Mouse (Mus musculus): ENCODE measurements at regions not wholly inside any gene's neighbourhood (a gene's known extent, or its start where the extent isn't known, plus 50 kb on each side); places are given as distances from the start of the nearest gene placed in this dataset.

DNA sequence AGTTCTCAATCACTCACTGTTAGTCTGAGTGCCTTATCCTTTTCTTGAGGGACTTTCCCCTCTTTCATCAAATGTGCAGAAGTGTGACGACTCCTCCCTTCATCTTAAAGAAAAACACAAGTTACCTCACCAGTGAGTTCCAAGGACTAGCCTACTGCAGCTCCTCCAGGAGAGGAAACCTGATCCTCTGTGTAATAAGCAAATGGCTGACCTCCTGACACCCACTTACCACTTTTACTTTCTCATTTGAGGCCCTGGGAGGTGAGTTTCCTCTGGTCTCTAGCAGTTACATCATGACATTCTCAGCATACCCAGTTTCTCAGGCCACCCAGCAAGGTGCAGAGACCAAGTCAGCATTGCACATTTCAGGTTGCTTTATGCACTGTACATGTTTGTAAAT, 83.5 kb downstream of the Bmp2 start:
- H3K27ac ChIP-seq (ENCODE audit: insufficient read depth, low read length): no peak overlapping the region
- TF ChIP-seq EP300 (IDR thresholded peaks at IDR 0.05; ENCODE audit: insufficient read depth, low read depth, low read length): no peak
- TF ChIP-seq POLR2A (IDR thresholded peaks at IDR 0.05; ENCODE audit: insufficient read depth, low read length): no peak
- TF ChIP-seq CTCF (IDR thresholded peaks at IDR 0.05; ENCODE audit: low read depth, low read length): no peak
- H3K36me3 ChIP-seq (ENCODE audit: control insufficient read depth, insufficient read depth, low read length, poor library complexity, severe bottlenecking): no peaks in the 10 kb centered on the region
- H3K9me3 ChIP-seq (replicated peaks; ENCODE audit: control insufficient read depth, insufficient read depth, low read length, poor library complexity, severe bottlenecking): no peaks in the 10 kb centered on the region
- H3K9ac ChIP-seq (ENCODE audit: low read depth, poor library complexity, severe bottlenecking): no peak overlapping the region
- H3K4me3 ChIP-seq (ENCODE audit: low read depth, low read length): no peak overlapping the region
- no peaks in the 10 kb centered on the region for H3K27me3 ChIP-seq (ENCODE audit: control insufficient read depth, insufficient read depth, low read length, poor library complexity, severe bottlenecking)
- H3K4me1 ChIP-seq (ENCODE audit: control insufficient read depth, insufficient read depth, low read length): no peaks in the 10 kb centered on the region

DNA sequence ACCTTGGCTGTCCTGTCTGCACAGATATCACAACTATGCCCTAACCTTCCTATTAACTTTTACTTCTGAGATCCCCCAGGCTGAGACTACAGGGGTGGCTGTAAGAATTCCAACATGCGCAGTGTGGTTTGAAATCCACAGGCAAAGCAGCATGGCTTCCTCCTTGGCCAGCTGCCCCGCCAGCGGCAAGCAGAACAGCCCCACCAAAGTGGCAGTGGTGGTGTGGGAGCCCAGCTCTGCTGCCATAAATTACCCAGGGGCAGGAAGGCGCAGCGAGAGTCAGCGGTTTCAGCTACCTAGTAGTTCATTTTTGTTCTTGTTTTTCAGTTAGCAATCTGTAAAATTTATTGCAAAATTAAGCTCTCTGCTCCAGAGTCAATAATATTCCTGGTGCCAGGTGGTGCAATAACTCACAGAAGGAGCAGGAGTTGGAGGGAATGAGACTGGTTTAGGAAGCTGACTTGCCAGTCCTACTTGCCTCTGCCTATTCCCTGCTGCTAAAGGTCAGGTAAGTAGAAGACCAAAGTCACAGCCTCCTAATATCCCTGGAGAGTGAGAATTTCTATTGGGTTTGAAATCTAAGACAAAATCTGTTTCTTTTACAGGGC, 98.0 kb downstream of the Bmp2 start:
- Histone ChIP-seq H3K27me3 (ENCODE audit: control insufficient read depth, insufficient read depth, low read length, poor library complexity, severe bottlenecking) (no peaks in the 10 kb centered on the region), H3K36me3 (ENCODE audit: control insufficient read depth, insufficient read depth, low read length, poor library complexity, severe bottlenecking) (no peaks in the 10 kb centered on the region), H3K9ac (ENCODE audit: low read depth, poor library complexity, severe bottlenecking) (no peak overlapping the region), H3K4me1 (ENCODE audit: control insufficient read depth, insufficient read depth, low read length) (no peaks in the 10 kb centered on the region), H3K27ac (ENCODE audit: insufficient read depth, low read length) (no peak overlapping the region), H3K4me3 (ENCODE audit: low read depth, low read length) (no peak overlapping the region), H3K9me3 (replicated peaks; ENCODE audit: control insufficient read depth, insufficient read depth, low read length, poor library complexity, severe bottlenecking) (no peaks in the 10 kb centered on the region)
- TF ChIP-seq CTCF (IDR thresholded peaks at IDR 0.05; ENCODE audit: low read depth, low read length) (no peak), EP300 (IDR thresholded peaks at IDR 0.05; ENCODE audit: insufficient read depth, low read depth, low read length) (no peak), POLR2A (IDR thresholded peaks at IDR 0.05; ENCODE audit: insufficient read depth, low read length) (no peak)

DNA sequence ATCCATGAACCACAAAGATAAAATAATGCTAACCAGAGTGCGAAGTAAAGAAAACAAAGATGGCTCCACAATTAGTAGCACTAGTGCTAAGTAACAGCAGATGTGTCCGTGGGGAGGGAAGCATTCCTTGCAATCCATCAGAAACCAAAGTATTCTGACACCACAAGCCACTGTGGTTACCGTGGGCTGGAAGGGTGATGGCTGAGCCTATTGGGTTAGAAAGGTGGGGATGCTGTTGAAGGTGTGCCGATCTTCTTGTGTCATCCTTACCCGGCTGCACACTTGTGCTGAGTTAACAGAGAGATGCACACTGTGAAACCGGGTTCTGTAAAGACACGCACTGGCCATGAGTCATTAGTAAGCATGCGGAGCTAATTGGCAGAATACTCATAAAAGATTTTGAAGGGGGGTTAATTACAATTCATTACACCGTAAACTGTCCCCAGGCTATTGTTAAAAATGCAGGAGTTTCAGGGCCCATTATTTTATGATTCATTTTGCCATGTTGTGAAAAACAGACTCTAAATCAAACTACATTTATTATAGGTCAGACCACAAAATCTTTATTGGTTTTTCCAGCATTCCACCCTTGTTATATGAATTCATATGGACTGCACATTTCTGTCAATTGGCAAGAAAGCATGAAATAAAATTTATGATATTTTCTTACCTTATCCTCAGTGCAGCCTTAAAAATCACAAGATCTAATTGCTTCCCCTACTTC, 114.5 kb downstream of the Bmp2 start:
- no peak for TF ChIP-seq CTCF (IDR thresholded peaks at IDR 0.05; ENCODE audit: low read depth, low read length)
- Histone ChIP-seq H3K36me3 (ENCODE audit: control insufficient read depth, insufficient read depth, low read length, poor library complexity, severe bottlenecking) (no peaks in the 10 kb centered on the region), H3K4me1 (ENCODE audit: control insufficient read depth, insufficient read depth, low read length) (no peaks in the 10 kb centered on the region), H3K27ac (ENCODE audit: insufficient read depth, low read length) (no peak overlapping the region), H3K9ac (ENCODE audit: low read depth, poor library complexity, severe bottlenecking) (no peak overlapping the region), H3K9me3 (replicated peaks; ENCODE audit: control insufficient read depth, insufficient read depth, low read length, poor library complexity, severe bottlenecking) (no peaks in the 10 kb centered on the region), H3K27me3 (ENCODE audit: control insufficient read depth, insufficient read depth, low read length, poor library complexity, severe bottlenecking) (no peaks in the 10 kb centered on the region), H3K4me3 (ENCODE audit: low read depth, low read length) (no peak overlapping the region)

DNA sequence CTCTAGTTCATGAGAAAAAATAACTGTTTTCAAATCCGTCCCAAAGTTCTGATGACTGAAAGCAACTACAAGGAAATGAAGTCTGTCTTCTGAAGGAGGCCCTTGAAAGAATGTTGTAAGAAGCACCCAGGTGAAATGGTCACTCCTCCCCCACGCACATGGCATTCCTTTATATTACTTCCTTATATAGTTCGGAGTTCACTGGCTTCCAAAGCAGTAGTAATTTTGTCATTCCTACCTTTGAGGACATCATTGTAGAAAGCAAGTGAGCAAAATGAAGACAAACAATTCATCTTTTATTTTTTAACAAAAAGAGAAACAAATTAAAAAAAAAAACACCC, 115.1 kb downstream of the Bmp2 start:
- Histone ChIP-seq H3K27ac (ENCODE audit: insufficient read depth, low read length) (no peak overlapping the region), H3K27me3 (ENCODE audit: control insufficient read depth, insufficient read depth, low read length, poor library complexity, severe bottlenecking) (no peaks in the 10 kb centered on the region)

DNA sequence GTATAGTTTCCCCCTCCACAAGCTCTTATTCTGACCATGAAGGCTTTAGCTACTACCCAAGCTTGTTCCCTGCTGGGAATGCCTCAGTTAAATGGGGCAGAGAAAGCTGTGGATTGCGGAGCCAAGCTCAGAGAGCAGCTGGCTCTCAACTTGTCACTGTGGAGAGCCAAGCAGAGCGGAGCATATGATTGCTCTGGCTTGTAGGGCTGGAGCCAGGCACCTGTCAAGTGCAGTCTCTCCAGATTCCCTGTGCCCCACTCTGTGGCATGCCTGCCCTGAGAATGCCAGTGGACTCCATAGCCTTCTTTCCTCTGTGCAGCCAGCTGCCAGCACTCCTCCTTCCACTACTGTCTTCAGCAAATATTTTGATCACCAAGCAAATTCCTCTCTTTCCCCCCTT, 117.9 kb downstream of the Bmp2 start:
- Histone ChIP-seq H3K9ac (ENCODE audit: low read depth, poor library complexity, severe bottlenecking) (no peak overlapping the region), H3K36me3 (ENCODE audit: control insufficient read depth, insufficient read depth, low read length, poor library complexity, severe bottlenecking) (no peaks in the 10 kb centered on the region), H3K4me3 (ENCODE audit: low read depth, low read length) (no peak overlapping the region), H3K27ac (ENCODE audit: insufficient read depth, low read length) (no peak overlapping the region), H3K27me3 (ENCODE audit: control insufficient read depth, insufficient read depth, low read length, poor library complexity, severe bottlenecking) (no peaks in the 10 kb centered on the region), H3K9me3 (replicated peaks; ENCODE audit: control insufficient read depth, insufficient read depth, low read length, poor library complexity, severe bottlenecking) (no peaks in the 10 kb centered on the region), H3K4me1 (ENCODE audit: control insufficient read depth, insufficient read depth, low read length) (no peaks in the 10 kb centered on the region)
- TF ChIP-seq CTCF (IDR thresholded peaks at IDR 0.05; ENCODE audit: low read depth, low read length) (no peak), EP300 (IDR thresholded peaks at IDR 0.05; ENCODE audit: insufficient read depth, low read depth, low read length) (no peak), POLR2A (IDR thresholded peaks at IDR 0.05; ENCODE audit: insufficient read depth, low read length) (no peak)

More for the DNA sequence above, 115.1 kb downstream of the Bmp2 start:
- Histone ChIP-seq H3K36me3 (ENCODE audit: control insufficient read depth, insufficient read depth, low read length, poor library complexity, severe bottlenecking) (no peaks in the 10 kb centered on the region), H3K9ac (ENCODE audit: low read depth, poor library complexity, severe bottlenecking) (no peak overlapping the region), H3K4me1 (ENCODE audit: control insufficient read depth, insufficient read depth, low read length) (no peaks in the 10 kb centered on the region), H3K9me3 (replicated peaks; ENCODE audit: control insufficient read depth, insufficient read depth, low read length, poor library complexity, severe bottlenecking) (no peaks in the 10 kb centered on the region), H3K4me3 (ENCODE audit: low read depth, low read length) (no peak overlapping the region)
- no peak for TF ChIP-seq POLR2A (IDR thresholded peaks at IDR 0.05; ENCODE audit: insufficient read depth, low read length)

DNA sequence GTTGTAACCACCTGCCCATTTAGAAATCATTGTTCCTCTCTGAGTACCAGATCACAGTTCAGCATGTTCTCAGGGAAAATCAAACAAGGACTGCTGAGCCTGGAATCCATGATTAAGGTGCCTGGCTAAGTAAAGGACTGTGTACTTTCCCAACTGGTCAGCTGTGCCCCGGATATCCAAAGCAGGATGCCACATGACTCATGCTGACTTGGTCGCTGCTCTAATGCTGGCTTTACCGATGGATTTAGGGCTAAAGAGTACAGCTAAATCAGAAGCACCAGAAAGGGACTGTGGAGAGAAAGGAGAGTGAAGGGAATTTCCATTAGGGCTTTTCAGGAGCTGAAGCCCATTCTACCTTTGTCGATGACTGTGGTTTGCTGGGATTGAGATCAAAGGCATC, 119.6 kb downstream of the Bmp2 start:
- TF ChIP-seq CTCF (IDR thresholded peaks at IDR 0.05; ENCODE audit: low read depth, low read length) (no peak), EP300 (IDR thresholded peaks at IDR 0.05; ENCODE audit: insufficient read depth, low read depth, low read length) (no peak), POLR2A (IDR thresholded peaks at IDR 0.05; ENCODE audit: insufficient read depth, low read length) (no peak)
- H3K27ac ChIP-seq (ENCODE audit: insufficient read depth, low read length): no peak overlapping the region
- no peak overlapping the region for H3K4me3 ChIP-seq (ENCODE audit: low read depth, low read length)
- H3K36me3 ChIP-seq (ENCODE audit: control insufficient read depth, insufficient read depth, low read length, poor library complexity, severe bottlenecking): no peaks in the 10 kb centered on the region
- H3K4me1 ChIP-seq (ENCODE audit: control insufficient read depth, insufficient read depth, low read length): no peaks in the 10 kb centered on the region
- H3K9ac ChIP-seq (ENCODE audit: low read depth, poor library complexity, severe bottlenecking): no peak overlapping the region
- no peaks in the 10 kb centered on the region for H3K9me3 ChIP-seq (replicated peaks; ENCODE audit: control insufficient read depth, insufficient read depth, low read length, poor library complexity, severe bottlenecking)
- H3K27me3 ChIP-seq (ENCODE audit: control insufficient read depth, insufficient read depth, low read length, poor library complexity, severe bottlenecking): no peaks in the 10 kb centered on the region

Data from ES-Bruce4 (cell line).